Mouse (Mus musculus): ENCODE measurements around the gene Raver1. TPM values are rescaled to one million over a fixed set of nuclear protein-coding genes. Genes with fewer than 3 reads are reported as not detected.

Raver1 gene
- total and polyA plus RNA-seq, 2 experiments from 2014 or later: 24.3 to 40.3 TPM

GRCm38 (mm10) chr9:21034481-21035085 is 57.2 kb downstream of the Raver1 start:
- WGBS: 7% methylated on average over 17 of the region's 17 CpGs
- no peak for DNase-seq
- no peak overlapping the region for H3K4me3 ChIP-seq (ENCODE audit: low read depth, low read length)

GRCm38 (mm10) chr9:21033136-21033535 is 58.7 kb downstream of the Raver1 start:
- TF ChIP-seq CTCF (IDR thresholded peaks at IDR 0.05; ENCODE audit: low read depth): no peak
- Histone ChIP-seq H3K4me1 (ENCODE audit: insufficient read depth) (peaks cover 13% of the 10 kb centered on the region), H3K4me2 (ENCODE audit: low read depth) (peak overlapping the region; percentile 99), H3K36me3 (ENCODE audit: insufficient read depth) (no peaks in the 10 kb centered on the region), H3K27ac (ENCODE audit: low read depth, low read length) (no peak overlapping the region), H3K9me3 (ENCODE audit: low read length) (no peaks in the 10 kb centered on the region), H3K4me3 (ENCODE audit: low read depth, low read length) (peak overlapping the region; percentile 57), H3K27me3 (ENCODE audit: insufficient read depth, low read length) (peaks cover 69% of the 10 kb centered on the region), H3K9ac (peak overlapping the region; percentile 14)
- DNase-seq (no peak), ATAC-seq (no peak)
- 0% methylated on average over 31 of the region's 34 CpGs for WGBS

More at GRCm38 (mm10) chr9:21034481-21035085, 57.2 kb downstream of the Raver1 start:
- Histone ChIP-seq H3K27me3 (ENCODE audit: insufficient read depth, low read length) (peaks cover 64% of the 10 kb centered on the region), H3K4me2 (ENCODE audit: low read depth) (0 out of 2 replicates have a peak overlapping the region, but pooled peaks have one; percentile 2), H3K9ac (no peak overlapping the region), H3K36me3 (ENCODE audit: insufficient read depth) (no peaks in the 10 kb centered on the region), H3K4me1 (ENCODE audit: insufficient read depth) (peaks cover 13% of the 10 kb centered on the region), H3K27ac (ENCODE audit: low read depth, low read length) (no peak overlapping the region), H3K9me3 (ENCODE audit: low read length) (no peaks in the 10 kb centered on the region)
- TF ChIP-seq CTCF (IDR thresholded peaks at IDR 0.05; ENCODE audit: low read depth): no peak
- no peak for ATAC-seq

GRCm38 (mm10) chr9:21032491-21032890 is 59.3 kb downstream of the Raver1 start:
- peak overlapping the region; percentile 99 for H3K4me2 ChIP-seq (ENCODE audit: low read depth)
- H3K36me3 ChIP-seq (ENCODE audit: insufficient read depth): no peaks in the 10 kb centered on the region
- ATAC-seq: no peak
- H3K9ac ChIP-seq: peak overlapping the region; percentile 61
- H3K27me3 ChIP-seq (ENCODE audit: insufficient read depth, low read length): peaks cover 68% of the 10 kb centered on the region
- 0 out of 2 replicates have a peak overlapping the region, but pooled peaks have one; percentile 66 for H3K27ac ChIP-seq (ENCODE audit: low read depth, low read length)
- H3K9me3 ChIP-seq (ENCODE audit: low read length): no peaks in the 10 kb centered on the region
- 3% methylated on average over 7 of the region's 7 CpGs for WGBS
- peak overlapping the region; percentile 57 for H3K4me3 ChIP-seq (ENCODE audit: low read depth, low read length)
- TF ChIP-seq CTCF (IDR thresholded peaks at IDR 0.05; ENCODE audit: low read depth): no peak
- H3K4me1 ChIP-seq (ENCODE audit: insufficient read depth): peaks cover 13% of the 10 kb centered on the region
- no peak for DNase-seq

GRCm38 (mm10) chr9:21031896-21032351 is 59.9 kb downstream of the Raver1 start, which contains the start of gene Icam5:
TSS of gene Icam5 (plus strand) at chr9:21032073.
- WGBS: under 1% methylated on average over 32 of the region's 35 CpGs
- peaks cover 65% of the 10 kb centered on the region for H3K27me3 ChIP-seq (ENCODE audit: insufficient read depth, low read length)
- H3K9ac ChIP-seq: peak within 1 kb of the TSS; percentile 61
- H3K4me2 ChIP-seq (ENCODE audit: low read depth): peak within 1 kb of the TSS; percentile 99
- ATAC-seq (peak; percentile 69), DNase-seq (peak; percentile 76)
- TF ChIP-seq CTCF (IDR thresholded peaks at IDR 0.05; ENCODE audit: low read depth): no peak
- peaks cover 13% of the 10 kb centered on the region for H3K4me1 ChIP-seq (ENCODE audit: insufficient read depth)
- H3K36me3 ChIP-seq (ENCODE audit: insufficient read depth): no peaks in the 10 kb centered on the region
- peak within 1 kb of the TSS; percentile 57 for H3K4me3 ChIP-seq (ENCODE audit: low read depth, low read length)
- H3K27ac ChIP-seq (ENCODE audit: low read depth, low read length): peak within 1 kb of the TSS; percentile 66
- no peaks in the 10 kb centered on the region for H3K9me3 ChIP-seq (ENCODE audit: low read length)

GRCm38 (mm10) chr9:21031251-21031895 is 60.4 kb downstream of the Raver1 start:
- Histone ChIP-seq H3K4me3 (ENCODE audit: low read depth, low read length) (peak overlapping the region; percentile 57), H3K4me1 (ENCODE audit: insufficient read depth) (peaks cover 13% of the 10 kb centered on the region), H3K9ac (peak overlapping the region; percentile 61), H3K27ac (ENCODE audit: low read depth, low read length) (peak overlapping the region; percentile 66), H3K9me3 (ENCODE audit: low read length) (no peaks in the 10 kb centered on the region), H3K4me2 (ENCODE audit: low read depth) (peak overlapping the region; percentile 99), H3K27me3 (ENCODE audit: insufficient read depth, low read length) (peaks cover 59% of the 10 kb centered on the region), H3K36me3 (ENCODE audit: insufficient read depth) (no peaks in the 10 kb centered on the region)
- DNase-seq: peak; percentile 85
- TF ChIP-seq CTCF (IDR thresholded peaks at IDR 0.05; ENCODE audit: low read depth): no peak
- ATAC-seq: peak; percentile 70
- WGBS: 2% methylated on average over 36 of the region's 36 CpGs

- Histone ChIP-seq H3K27me3 (ENCODE audit: insufficient read depth, low read length) (peaks cover 54% of the 10 kb centered on the region), H3K4me3 (ENCODE audit: low read depth, low read length) (peak overlapping the region; percentile 57), H3K4me1 (ENCODE audit: insufficient read depth) (peaks cover 13% of the 10 kb centered on the region), H3K36me3 (ENCODE audit: insufficient read depth) (no peaks in the 10 kb centered on the region), H3K9me3 (ENCODE audit: low read length) (no peaks in the 10 kb centered on the region), H3K9ac (0 out of 2 replicates have a peak overlapping the region, but pooled peaks have one; percentile 61), H3K4me2 (ENCODE audit: low read depth) (peak overlapping the region; percentile 99), H3K27ac (ENCODE audit: low read depth, low read length) (peak overlapping the region; percentile 66)
- DNase-seq: peak; percentile 84
- peak; percentile 67 for TF ChIP-seq CTCF (IDR thresholded peaks at IDR 0.05; ENCODE audit: low read depth)
- under 1% methylated on average over 13 of the region's 13 CpGs for WGBS
- peak; percentile 77 for ATAC-seq
These were observed 61.0 kb downstream of the Raver1 start for GRCm38 (mm10) chr9:21030781-21031250.
